Mouse (Mus musculus): ENCODE results near the gene Mlip. TPM values are rescaled to one million over a fixed set of nuclear protein-coding genes. Genes with fewer than 3 reads are reported as not detected.

The Mlip gene
- polyA plus RNA-seq, 1 experiment from 2014 or later = 8.0 TPM

GRCm38 (mm10) chr9:77362906-77363305 lies 10.1 kb upstream of the Mlip start:
- no peak for ATAC-seq
- no peaks in the 10 kb centered on the region for H3K36me3 ChIP-seq (ENCODE audit: control insufficient read depth, insufficient read depth)

DNA sequence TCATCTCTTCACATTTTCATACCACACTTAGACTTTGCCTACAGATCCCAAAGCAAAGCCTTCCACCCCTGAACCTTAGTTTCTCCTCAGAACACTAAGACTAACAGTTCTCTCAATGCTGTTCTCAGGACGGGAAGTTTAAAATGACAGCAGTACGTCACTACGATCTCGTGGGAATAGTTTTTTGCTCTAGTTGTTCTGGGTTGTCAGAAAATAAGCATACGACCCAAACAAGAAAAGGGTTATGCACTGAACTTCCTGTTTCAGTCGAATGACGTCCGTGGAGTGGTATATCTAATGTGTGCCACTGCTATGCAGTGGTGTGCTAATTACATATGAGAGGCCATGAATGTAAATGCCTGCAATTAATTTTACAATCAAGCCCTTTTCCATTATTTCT lies 7.9 kb upstream of the Mlip start:
- Histone ChIP-seq H3K36me3 (ENCODE audit: control insufficient read depth, insufficient read depth) (no peaks in the 10 kb centered on the region), H3K4me1 (replicated peaks; ENCODE audit: control insufficient read depth, insufficient read depth, low read length) (no peaks in the 10 kb centered on the region), H3K27ac (ENCODE audit: low read length) (no peak overlapping the region), H3K9me3 (ENCODE audit: control insufficient read depth, low read length) (no peaks in the 10 kb centered on the region), H3K4me3 (replicated peaks; ENCODE audit: low read length) (no peak overlapping the region), H3K27me3 (replicated peaks; ENCODE audit: control insufficient read depth, insufficient read depth, low read length) (no peaks in the 10 kb centered on the region), H3K9ac (replicated peaks; ENCODE audit: low read depth, low read length) (no peak overlapping the region), H3K4me2 (ENCODE audit: low read length) (no peak overlapping the region)
- ATAC-seq = no peak
- WGBS = 88% methylated on average over 8 of the region's 8 CpGs

More at GRCm38 (mm10) chr9:77362906-77363305, 10.1 kb upstream of the Mlip start:
- Histone ChIP-seq H3K27ac (ENCODE audit: low read length) (no peak overlapping the region), H3K27me3 (replicated peaks; ENCODE audit: control insufficient read depth, insufficient read depth, low read length) (no peaks in the 10 kb centered on the region), H3K9me3 (ENCODE audit: control insufficient read depth, low read length) (no peaks in the 10 kb centered on the region), H3K4me3 (replicated peaks; ENCODE audit: low read length) (no peak overlapping the region), H3K9ac (replicated peaks; ENCODE audit: low read depth, low read length) (no peak overlapping the region), H3K4me2 (ENCODE audit: low read length) (no peak overlapping the region), H3K4me1 (replicated peaks; ENCODE audit: control insufficient read depth, insufficient read depth, low read length) (no peaks in the 10 kb centered on the region)

DNA sequence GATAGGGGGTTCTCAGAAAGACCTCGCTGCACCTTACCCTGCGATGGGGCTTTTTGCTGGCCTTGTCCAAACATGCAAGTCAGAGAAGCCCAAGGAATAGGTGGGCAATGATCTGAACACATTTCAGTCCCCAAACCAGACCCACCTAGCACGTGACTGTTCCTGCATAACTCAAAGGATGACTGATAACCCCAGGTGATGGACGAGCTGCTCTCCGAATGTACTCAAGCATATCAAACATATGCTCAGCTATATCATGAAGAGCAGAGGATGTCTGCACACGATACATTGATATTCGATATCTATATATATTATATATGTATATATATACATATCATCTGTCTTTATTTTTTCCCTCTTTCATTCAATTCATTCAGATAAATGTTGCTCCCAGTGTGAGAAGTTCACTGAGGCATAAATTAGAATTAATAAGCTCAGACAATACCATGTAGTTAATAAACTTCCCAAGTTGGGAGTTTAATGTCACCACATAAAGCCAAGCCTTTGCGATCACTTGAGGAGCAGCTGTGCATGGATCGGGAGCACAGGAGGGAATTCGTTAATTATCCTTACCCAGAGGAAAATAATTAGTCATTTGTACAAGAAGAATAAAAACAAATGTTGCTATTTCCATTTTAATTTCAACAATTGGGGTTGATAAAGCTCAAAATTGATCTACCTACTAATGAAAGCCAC lies 6.7 kb upstream of the Mlip start:
- no peaks in the 10 kb centered on the region for H3K4me1 ChIP-seq (replicated peaks; ENCODE audit: control insufficient read depth, insufficient read depth, low read length)
- H3K27me3 ChIP-seq (replicated peaks; ENCODE audit: control insufficient read depth, insufficient read depth, low read length) = no peaks in the 10 kb centered on the region
- no peak for ATAC-seq
- H3K4me3 ChIP-seq (replicated peaks; ENCODE audit: low read length) = no peak overlapping the region
- H3K9ac ChIP-seq (replicated peaks; ENCODE audit: low read depth, low read length) = no peak overlapping the region
- H3K9me3 ChIP-seq (ENCODE audit: control insufficient read depth, low read length) = no peaks in the 10 kb centered on the region
- H3K4me2 ChIP-seq (ENCODE audit: low read length) = no peak overlapping the region
- H3K27ac ChIP-seq (ENCODE audit: low read length) = no peak overlapping the region
- WGBS = 70% methylated on average over 10 of the region's 10 CpGs
- H3K36me3 ChIP-seq (ENCODE audit: control insufficient read depth, insufficient read depth) = no peaks in the 10 kb centered on the region

GRCm38 (mm10) chr9:77353942-77354341 lies 1.2 kb upstream of the Mlip start:
- no peak overlapping the region for H3K27ac ChIP-seq (ENCODE audit: low read length)
- no peak overlapping the region for H3K4me3 ChIP-seq (replicated peaks; ENCODE audit: low read length)
- 81% methylated on average over 4 of the region's 4 CpGs for WGBS
- H3K36me3 ChIP-seq (ENCODE audit: control insufficient read depth, insufficient read depth) = no peaks in the 10 kb centered on the region
- no peaks in the 10 kb centered on the region for H3K4me1 ChIP-seq (replicated peaks; ENCODE audit: control insufficient read depth, insufficient read depth, low read length)
- H3K9me3 ChIP-seq (ENCODE audit: control insufficient read depth, low read length) = no peaks in the 10 kb centered on the region
- no peak for ATAC-seq
- no peak overlapping the region for H3K9ac ChIP-seq (replicated peaks; ENCODE audit: low read depth, low read length)
- H3K4me2 ChIP-seq (ENCODE audit: low read length) = no peak overlapping the region
- no peaks in the 10 kb centered on the region for H3K27me3 ChIP-seq (replicated peaks; ENCODE audit: control insufficient read depth, insufficient read depth, low read length)

- Histone ChIP-seq H3K4me1 (replicated peaks; ENCODE audit: control insufficient read depth, insufficient read depth, low read length) (no peaks in the 10 kb centered on the region), H3K27ac (ENCODE audit: low read length) (no peak overlapping the region), H3K9me3 (ENCODE audit: control insufficient read depth, low read length) (no peaks in the 10 kb centered on the region), H3K4me2 (ENCODE audit: low read length) (no peak overlapping the region), H3K4me3 (replicated peaks; ENCODE audit: low read length) (no peak overlapping the region), H3K36me3 (ENCODE audit: control insufficient read depth, insufficient read depth) (no peaks in the 10 kb centered on the region), H3K27me3 (replicated peaks; ENCODE audit: control insufficient read depth, insufficient read depth, low read length) (no peaks in the 10 kb centered on the region), H3K9ac (replicated peaks; ENCODE audit: low read depth, low read length) (no peak overlapping the region)
- WGBS = 87% methylated on average over 7 of the region's 7 CpGs
- no peak for ATAC-seq
Observed at GRCm38 (mm10) chr9:77347704-77348103, 5.1 kb downstream of the Mlip start.

GRCm38 (mm10) chr9:77344318-77344717 lies 8.5 kb downstream of the Mlip start:
- H3K9me3 ChIP-seq (ENCODE audit: control insufficient read depth, low read length) = no peaks in the 10 kb centered on the region
- H3K9ac ChIP-seq (replicated peaks; ENCODE audit: low read depth, low read length) = no peak overlapping the region
- 79% methylated on average over 7 of the region's 7 CpGs for WGBS
- H3K4me3 ChIP-seq (replicated peaks; ENCODE audit: low read length) = no peak overlapping the region
- H3K36me3 ChIP-seq (ENCODE audit: control insufficient read depth, insufficient read depth) = no peaks in the 10 kb centered on the region
- H3K4me1 ChIP-seq (replicated peaks; ENCODE audit: control insufficient read depth, insufficient read depth, low read length) = peaks cover 11% of the 10 kb centered on the region
- H3K4me2 ChIP-seq (ENCODE audit: low read length) = no peak overlapping the region
- no peak for ATAC-seq
- H3K27ac ChIP-seq (ENCODE audit: low read length) = no peak overlapping the region
- no peaks in the 10 kb centered on the region for H3K27me3 ChIP-seq (replicated peaks; ENCODE audit: control insufficient read depth, insufficient read depth, low read length)

DNA sequence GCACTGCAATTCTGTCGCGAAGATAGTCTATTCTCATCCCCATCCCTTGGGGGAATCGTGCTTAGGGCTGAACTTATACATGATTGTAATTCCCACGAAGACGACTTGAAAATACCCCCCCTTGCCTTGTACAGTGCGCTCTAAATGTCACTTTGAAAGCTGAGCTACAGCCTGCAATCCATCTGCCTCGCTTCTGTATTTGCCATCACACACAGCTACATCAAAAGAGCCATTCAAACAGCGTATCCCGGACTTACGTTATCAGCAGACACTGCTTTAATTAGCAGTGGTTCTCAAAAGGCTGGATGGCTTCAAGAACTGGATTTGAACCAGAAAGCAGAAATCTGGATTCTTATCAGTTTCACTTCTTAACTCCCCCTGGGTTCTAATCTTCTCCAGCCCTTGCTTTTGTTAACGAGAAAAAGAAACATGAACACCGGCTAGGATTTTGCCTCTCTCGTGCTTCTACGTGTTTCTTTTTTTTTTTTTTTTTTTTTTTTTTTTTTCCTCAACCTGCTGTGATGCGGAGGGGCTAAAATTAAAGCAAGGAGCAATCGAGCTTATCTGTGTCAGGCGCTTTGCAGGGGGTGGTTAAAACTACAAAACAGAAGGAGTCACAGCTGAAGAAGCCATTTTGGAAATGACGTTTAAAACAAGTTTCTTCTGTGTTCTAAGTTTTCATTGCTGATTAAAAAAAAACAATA lies 12.5 kb downstream of the Mlip start:
- Histone ChIP-seq H3K4me1 (replicated peaks; ENCODE audit: control insufficient read depth, insufficient read depth, low read length) (peaks cover 11% of the 10 kb centered on the region), H3K4me2 (ENCODE audit: low read length) (peak overlapping the region; percentile 57), H3K27me3 (replicated peaks; ENCODE audit: control insufficient read depth, insufficient read depth, low read length) (no peaks in the 10 kb centered on the region), H3K27ac (ENCODE audit: low read length) (peak overlapping the region; percentile 55), H3K4me3 (replicated peaks; ENCODE audit: low read length) (peak overlapping the region; percentile 35), H3K9me3 (ENCODE audit: control insufficient read depth, low read length) (no peaks in the 10 kb centered on the region), H3K36me3 (ENCODE audit: control insufficient read depth, insufficient read depth) (no peaks in the 10 kb centered on the region), H3K9ac (replicated peaks; ENCODE audit: low read depth, low read length) (peak overlapping the region; percentile 41)
- peak; percentile 84 for ATAC-seq
- WGBS = 12% methylated on average over 18 of the region's 18 CpGs

GRCm38 (mm10) chr9:77339571-77340148 lies 13.1 kb downstream of the Mlip start:
- peak overlapping the region; percentile 57 for H3K4me2 ChIP-seq (ENCODE audit: low read length)
- H3K27me3 ChIP-seq (replicated peaks; ENCODE audit: control insufficient read depth, insufficient read depth, low read length) = no peaks in the 10 kb centered on the region
- H3K9me3 ChIP-seq (ENCODE audit: control insufficient read depth, low read length) = no peaks in the 10 kb centered on the region
- peak overlapping the region; percentile 35 for H3K4me3 ChIP-seq (replicated peaks; ENCODE audit: low read length)
- H3K9ac ChIP-seq (replicated peaks; ENCODE audit: low read depth, low read length) = peak overlapping the region; percentile 41
- H3K27ac ChIP-seq (ENCODE audit: low read length) = peak overlapping the region; percentile 55
- H3K36me3 ChIP-seq (ENCODE audit: control insufficient read depth, insufficient read depth) = no peaks in the 10 kb centered on the region
- ATAC-seq = peak; percentile 20
- peaks cover 11% of the 10 kb centered on the region for H3K4me1 ChIP-seq (replicated peaks; ENCODE audit: control insufficient read depth, insufficient read depth, low read length)
- 47% methylated on average over 7 of the region's 7 CpGs for WGBS

- Histone ChIP-seq H3K4me3 (replicated peaks; ENCODE audit: low read length) (no peak overlapping the region), H3K9me3 (ENCODE audit: control insufficient read depth, low read length) (no peaks in the 10 kb centered on the region; the same call in 1 of the 2 replicates), H3K27ac (ENCODE audit: low read length) (peak overlapping the region; percentile 18; the same call in 1 of the 2 replicates), H3K36me3 (ENCODE audit: control insufficient read depth, insufficient read depth) (no peaks in the 10 kb centered on the region), H3K27me3 (replicated peaks; ENCODE audit: control insufficient read depth, insufficient read depth, low read length) (no peaks in the 10 kb centered on the region), H3K9ac (replicated peaks; ENCODE audit: low read depth, low read length) (no peak overlapping the region), H3K4me1 (replicated peaks; ENCODE audit: control insufficient read depth, insufficient read depth, low read length) (peaks cover 9% of the 10 kb centered on the region), H3K4me2 (ENCODE audit: low read length) (no peak overlapping the region)
- WGBS = 64% methylated on average over 3 of the region's 3 CpGs
- ATAC-seq = peak; percentile 77
Observed at GRCm38 (mm10) chr9:77335370-77335769, 17.4 kb downstream of the Mlip start.
